Mouse (Mus musculus) forebrain, embryonic 16.5 days (tissue): ENCODE measurements around the gene Trabd2b. TPM values are rescaled to one million over a fixed set of nuclear protein-coding genes. Genes with fewer than 3 reads are reported as not detected.

Experiments
- ATAC-seq: fragments of 200-750 bp; cut with Nextera tagmentation; 2 replicates; pipeline ENCODE4 v1.8.0; 2017; ENCODE audit warnings: mild to moderate bottlenecking, moderate library complexity
- H3K27ac ChIP-seq: fragments of 300-500 bp; sonication (generic); 2 replicates; pipeline ENCODE4 v1.5.1; 2014; ENCODE audit warnings: low read length, control low read depth
- H3K27me3 ChIP-seq: fragments of 300-500 bp; sonication (generic); replicated peaks from 2 replicates; pipeline ENCODE4 v1.6.1; 2014; ENCODE audit warnings: low read length; ENCODE audit not compliant: control insufficient read depth, insufficient read depth
- H3K36me3 ChIP-seq: fragments of 300-500 bp; sonication (generic); 2 replicates; pipeline ENCODE4 v1.6.1; 2014; ENCODE audit not compliant: control insufficient read depth, insufficient read depth
- H3K4me1 ChIP-seq: fragments of 300-500 bp; sonication (generic); replicated peaks from 2 replicates; pipeline ENCODE4 v1.6.1; 2014; ENCODE audit warnings: low read length; ENCODE audit not compliant: control insufficient read depth, insufficient read depth
- H3K4me2 ChIP-seq: fragments of 300-500 bp; sonication (generic); 2 replicates; pipeline ENCODE4 v1.6.1; 2014; ENCODE audit warnings: mild to moderate bottlenecking, low read length, control low read depth
- H3K4me3 ChIP-seq: fragments of 300-500 bp; sonication (generic); replicated peaks from 2 replicates; pipeline ENCODE4 v1.5.1; 2014; ENCODE audit warnings: mild to moderate bottlenecking, low read length, control low read depth
- H3K9ac ChIP-seq: fragments of 300-500 bp; sonication (generic); replicated peaks from 2 replicates; pipeline ENCODE4 v1.6.1; 2014; ENCODE audit warnings: low read depth, low read length, control low read depth
- H3K9me3 ChIP-seq: fragments of 300-500 bp; sonication (generic); 2 replicates; pipeline ENCODE4 v1.6.1; 2016; ENCODE audit warnings: low read length; ENCODE audit not compliant: control insufficient read depth
- WGBS: fragments of 180-500 bp; shearing (Covaris S2); extraction: QIAGEN DNeasy Blood & Tissue Kit; methylation state at CpG from one replicate; pipeline ENCODE4 v1.1.7; 2014; 5-methylcytosine and 5-hydroxymethylcytosine counted together
- polyA plus RNA-seq: library from polyadenylated mRNA; unstranded; fragments of >200 nt; fragmentation: Nextera tagmentation; extraction: Ambion mirVana; gene quantifications from 2 replicates; pipeline ENCODE4 v1.2.1, GENCODE M21; 2015

Gene Trabd2b
- polyA plus RNA-seq, 1 experiment from 2014 or later = 0.29 TPM

GRCm38 (mm10) chr4:114425808-114426207 lies 19.3 kb downstream of the Trabd2b start:
- no peak overlapping the region for H3K4me3 ChIP-seq
- no peak overlapping the region for H3K9ac ChIP-seq

GRCm38 (mm10) chr4:114432742-114433141 lies 26.2 kb downstream of the Trabd2b start:
- whole genome bisulfite sequencing = 91% methylated on average over 2 of the region's 2 CpGs
- no peak overlapping the region for H3K27ac ChIP-seq
- no peak overlapping the region for H3K4me3 ChIP-seq
- no peak for ATAC-seq
- H3K9me3 ChIP-seq = no peaks in the 10 kb centered on the region
- no peaks in the 10 kb centered on the region for H3K27me3 ChIP-seq
- no peak overlapping the region for H3K4me2 ChIP-seq
- no peaks in the 10 kb centered on the region for H3K36me3 ChIP-seq
- H3K9ac ChIP-seq = no peak overlapping the region
- no peaks in the 10 kb centered on the region for H3K4me1 ChIP-seq

More at GRCm38 (mm10) chr4:114425808-114426207, 19.3 kb downstream of the Trabd2b start:
- H3K4me1 ChIP-seq = no peaks in the 10 kb centered on the region
- no peaks in the 10 kb centered on the region for H3K9me3 ChIP-seq
- 48% methylated on average over 5 of the region's 5 CpGs for WGBS
- H3K27ac ChIP-seq = no peak overlapping the region
- no peaks in the 10 kb centered on the region for H3K36me3 ChIP-seq
- no peak for ATAC-seq
- H3K4me2 ChIP-seq = no peak overlapping the region
- H3K27me3 ChIP-seq = no peaks in the 10 kb centered on the region

- no peak for ATAC-seq
- Histone ChIP-seq H3K36me3 (no peaks in the 10 kb centered on the region), H3K9me3 (no peaks in the 10 kb centered on the region), H3K9ac (no peak overlapping the region), H3K4me2 (no peak overlapping the region), H3K27ac (no peak overlapping the region), H3K4me3 (no peak overlapping the region), H3K4me1 (no peaks in the 10 kb centered on the region), H3K27me3 (no peaks in the 10 kb centered on the region)
- 87% methylated on average over 1 of the region's 1 CpGs for WGBS
Measured at GRCm38 (mm10) chr4:114433440-114433839, 26.9 kb downstream of the Trabd2b start.

GRCm38 (mm10) chr4:114434766-114435165 lies 28.2 kb downstream of the Trabd2b start:
- Histone ChIP-seq H3K4me3 (no peak overlapping the region), H3K4me1 (no peaks in the 10 kb centered on the region), H3K36me3 (no peaks in the 10 kb centered on the region), H3K4me2 (no peak overlapping the region), H3K9me3 (no peaks in the 10 kb centered on the region), H3K9ac (no peak overlapping the region), H3K27ac (no peak overlapping the region), H3K27me3 (no peaks in the 10 kb centered on the region)
- WGBS = 76% methylated on average over 1 of the region's 1 CpGs
- no peak for ATAC-seq

GRCm38 (mm10) chr4:114435381-114435780 lies 28.9 kb downstream of the Trabd2b start:
- no peaks in the 10 kb centered on the region for H3K36me3 ChIP-seq
- H3K4me1 ChIP-seq = no peaks in the 10 kb centered on the region
- no peak overlapping the region for H3K4me2 ChIP-seq
- H3K9me3 ChIP-seq = no peaks in the 10 kb centered on the region
- no peak overlapping the region for H3K4me3 ChIP-seq
- H3K9ac ChIP-seq = no peak overlapping the region
- no peaks in the 10 kb centered on the region for H3K27me3 ChIP-seq
- no peak overlapping the region for H3K27ac ChIP-seq
- ATAC-seq = no peak
- 80% methylated on average over 7 of the region's 7 CpGs for WGBS

GRCm38 (mm10) chr4:114438764-114439163 lies 32.2 kb downstream of the Trabd2b start:
- H3K36me3 ChIP-seq = no peaks in the 10 kb centered on the region
- H3K27me3 ChIP-seq = no peaks in the 10 kb centered on the region
- H3K4me3 ChIP-seq = no peak overlapping the region
- no peak for ATAC-seq
- no peak overlapping the region for H3K4me2 ChIP-seq
- no peak overlapping the region for H3K9ac ChIP-seq
- H3K9me3 ChIP-seq = no peaks in the 10 kb centered on the region
- WGBS = 29% methylated on average over 1 of the region's 2 CpGs
- no peaks in the 10 kb centered on the region for H3K4me1 ChIP-seq
- no peak overlapping the region for H3K27ac ChIP-seq

GRCm38 (mm10) chr4:114442186-114442585 lies 35.7 kb downstream of the Trabd2b start:
- 49% methylated on average over 2 of the region's 2 CpGs for WGBS
- Histone ChIP-seq H3K27ac (no peak overlapping the region), H3K9ac (no peak overlapping the region), H3K4me2 (no peak overlapping the region), H3K27me3 (no peaks in the 10 kb centered on the region), H3K4me3 (no peak overlapping the region), H3K9me3 (no peaks in the 10 kb centered on the region), H3K4me1 (no peaks in the 10 kb centered on the region), H3K36me3 (no peaks in the 10 kb centered on the region)
- no peak for ATAC-seq

- H3K4me1 ChIP-seq = no peaks in the 10 kb centered on the region
- no peaks in the 10 kb centered on the region for H3K27me3 ChIP-seq
- H3K9me3 ChIP-seq = no peaks in the 10 kb centered on the region
- no peak for ATAC-seq
- H3K9ac ChIP-seq = no peak overlapping the region
- H3K4me3 ChIP-seq = no peak overlapping the region
- no peak overlapping the region for H3K4me2 ChIP-seq
- WGBS = 81% methylated on average over 3 of the region's 3 CpGs
- no peak overlapping the region for H3K27ac ChIP-seq
- no peaks in the 10 kb centered on the region for H3K36me3 ChIP-seq
Measured at GRCm38 (mm10) chr4:114442661-114443060, 36.1 kb downstream of the Trabd2b start.

GRCm38 (mm10) chr4:114448393-114449052 lies 42.0 kb downstream of the Trabd2b start:
- H3K36me3 ChIP-seq = no peaks in the 10 kb centered on the region

GRCm38 (mm10) chr4:114453101-114453500 lies 46.6 kb downstream of the Trabd2b start:
- peaks cover 7% of the 10 kb centered on the region; the same call in 1 of the 2 replicates for H3K4me1 ChIP-seq
- no peak overlapping the region for H3K27ac ChIP-seq
- no peak overlapping the region for H3K9ac ChIP-seq
- H3K4me2 ChIP-seq = no peak overlapping the region
- no peaks in the 10 kb centered on the region for H3K9me3 ChIP-seq
- no peaks in the 10 kb centered on the region for H3K36me3 ChIP-seq
- H3K4me3 ChIP-seq = no peak overlapping the region
- WGBS = 84% methylated on average over 3 of the region's 3 CpGs
- H3K27me3 ChIP-seq = no peaks in the 10 kb centered on the region
- no peak for ATAC-seq

More at GRCm38 (mm10) chr4:114448393-114449052, 42.0 kb downstream of the Trabd2b start:
- Histone ChIP-seq H3K9me3 (no peaks in the 10 kb centered on the region), H3K9ac (no peak overlapping the region), H3K27ac (no peak overlapping the region), H3K4me3 (no peak overlapping the region), H3K27me3 (no peaks in the 10 kb centered on the region), H3K4me1 (peaks cover 7% of the 10 kb centered on the region; the same call in 1 of the 2 replicates), H3K4me2 (no peak overlapping the region)
- ATAC-seq = no peak
- WGBS = 56% methylated on average over 9 of the region's 9 CpGs
